Mouse (Mus musculus): ENCODE measurements around the gene Smok3c.

DNA sequence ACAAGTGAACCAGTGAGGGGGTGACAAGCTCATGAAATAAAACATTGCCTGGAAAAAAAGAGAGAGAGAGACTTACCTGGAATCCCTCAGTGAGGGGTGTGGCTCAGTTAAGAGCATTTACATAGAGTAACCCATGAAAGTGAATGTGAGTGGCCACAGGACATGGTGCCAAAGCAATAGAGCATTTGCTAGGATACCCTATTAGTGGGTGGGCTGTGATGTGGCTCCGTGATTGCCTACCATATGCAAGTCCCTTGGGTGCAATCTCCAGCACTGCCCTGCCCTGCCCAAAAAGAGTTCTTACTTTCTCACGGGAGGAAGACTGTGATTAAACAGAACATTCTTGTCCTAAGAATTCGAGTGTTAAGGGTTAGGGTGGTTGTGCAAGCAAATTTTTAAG is 54.1 kb downstream of the Smok3c start:
- no peak for TF ChIP-seq HCFC1 (IDR thresholded peaks at IDR 0.05; ENCODE audit: borderline replicate concordance, insufficient read depth, low read length)
- no peak for TF ChIP-seq ZC3H11A (IDR thresholded peaks at IDR 0.05; ENCODE audit: borderline replicate concordance, low read depth, low read length)
- TF ChIP-seq CHD2 (IDR thresholded peaks at IDR 0.05; ENCODE audit: low read depth, low read length): no peak
